Mouse (Mus musculus) T-helper 1 cell (primary cell): ENCODE results near the gene Clta.
"Not testable (repeated sequence)": the region's sequence is repeated elsewhere in the genome, so short reads cannot be mapped to it uniquely, and the experiment has no call there.

Source experiments
- in situ Hi-C: fragments of 300-600 bp; cut with MboI, MseI; formaldehyde crosslinking; loops from one replicate; pipeline ENCODE4 v1.15.1; 2025; ENCODE audit warnings: high pct_unique_total_duplicates

Clta gene

GRCm38 (mm10) chr4:44022766-44023165, 18.5 kb downstream of the Clta start:
- in situ Hi-C loops: no loop called here

GRCm38 (mm10) chr4:44023681-44024080, 19.4 kb downstream of the Clta start:
- in situ Hi-C loops: no loop called here

- in situ Hi-C loops: no loop called here
Observed at GRCm38 (mm10) chr4:44024241-44024640, 20.0 kb downstream of the Clta start.

- in situ Hi-C loops: no loop called here
Observed at GRCm38 (mm10) chr4:44025570-44025969, 21.3 kb downstream of the Clta start.

GRCm38 (mm10) chr4:44028303-44029135, 24.3 kb downstream of the Clta start:
- in situ Hi-C loops: no loop called here

GRCm38 (mm10) chr4:44029661-44030066, 25.4 kb downstream of the Clta start:
- in situ Hi-C loops: no loop called here

GRCm38 (mm10) chr4:44031521-44031920, 27.3 kb downstream of the Clta start:
- in situ Hi-C loops: no loop called here

GRCm38 (mm10) chr4:44036455-44036854, 32.2 kb downstream of the Clta start:
- in situ Hi-C loops: no loop called here

- in situ Hi-C loops: no loop called here
Observed at GRCm38 (mm10) chr4:44040802-44041201, 36.5 kb downstream of the Clta start.

- in situ Hi-C loops: no loop called here
Observed at GRCm38 (mm10) chr4:44042429-44042828, 38.2 kb downstream of the Clta start.

GRCm38 (mm10) chr4:44043182-44043581, 38.9 kb downstream of the Clta start:
- in situ Hi-C loops: not testable (repeated sequence)

- in situ Hi-C loops: no loop called here
Observed at GRCm38 (mm10) chr4:44044685-44045356, 40.6 kb downstream of the Clta start.

- in situ Hi-C loops: no loop called here
Observed at GRCm38 (mm10) chr4:44046066-44046465, 41.8 kb downstream of the Clta start.

GRCm38 (mm10) chr4:44049812-44050211, 45.6 kb downstream of the Clta start:
- in situ Hi-C loops: no loop called here

- in situ Hi-C loops: no loop called here
Observed at GRCm38 (mm10) chr4:44059674-44060073, 55.4 kb downstream of the Clta start.

GRCm38 (mm10) chr4:44062062-44062461, 57.8 kb downstream of the Clta start:
- in situ Hi-C loops: no loop called here

- in situ Hi-C loops: no loop called here
Observed at GRCm38 (mm10) chr4:44062816-44063215, 58.6 kb downstream of the Clta start.

- in situ Hi-C loops: no loop called here
Observed at GRCm38 (mm10) chr4:44065355-44066025, 61.2 kb downstream of the Clta start.

GRCm38 (mm10) chr4:44066891-44067290, 62.6 kb downstream of the Clta start:
- in situ Hi-C loops: no loop called here

- in situ Hi-C loops: no loop called here
Observed at GRCm38 (mm10) chr4:44068736-44069135, 64.5 kb downstream of the Clta start.

GRCm38 (mm10) chr4:44069411-44069810, 65.2 kb downstream of the Clta start:
- in situ Hi-C loops: no loop called here

- in situ Hi-C loops: loop anchor here (5.0 kb wide), 2 partner anchors 47 to 92 kb away; no protein-coding TSS in a partner anchor
Observed at GRCm38 (mm10) chr4:44070641-44071040, 66.4 kb downstream of the Clta start.
